Mouse (Mus musculus) intestine, embryonic 15.5 days (tissue): ENCODE results near the gene Begain. TPM values are rescaled to one million over a fixed set of nuclear protein-coding genes. Genes with fewer than 3 reads are reported as not detected.
A peak's percentile ranks its signal among the peaks of the same experiment; 100 is the strongest.

Experiments
- ATAC-seq: fragments of 200-750 bp; cut with Nextera tagmentation; 2 replicates; pipeline ENCODE4 v1.8.0; 2017; ENCODE audit warnings: moderate TSS enrichment, moderate library complexity
- H3K27ac ChIP-seq: fragments of 300-500 bp; sonication (generic); 2 replicates; pipeline ENCODE4 v1.5.1; 2015; ENCODE audit warnings: mild to moderate bottlenecking, inconsistent platforms
- H3K27me3 ChIP-seq: fragments of 300-500 bp; sonication (generic); replicated peaks from 2 replicates; pipeline ENCODE4 v1.6.1; 2015; ENCODE audit warnings: inconsistent platforms
- H3K36me3 ChIP-seq: fragments of 300-500 bp; sonication (generic); 2 replicates; pipeline ENCODE4 v1.6.1; 2015; ENCODE audit warnings: inconsistent platforms
- H3K4me1 ChIP-seq: fragments of 300-500 bp; sonication (generic); replicated peaks from 2 replicates; pipeline ENCODE4 v1.6.1; 2015; ENCODE audit warnings: inconsistent platforms
- H3K4me2 ChIP-seq: fragments of 300-500 bp; sonication (generic); replicated peaks from 2 replicates; pipeline ENCODE4 v1.6.1; 2015; ENCODE audit warnings: mild to moderate bottlenecking, inconsistent platforms
- H3K4me3 ChIP-seq: fragments of 300-500 bp; sonication (generic); replicated peaks from 2 replicates; pipeline ENCODE4 v1.5.1; 2015; ENCODE audit warnings: inconsistent platforms
- H3K9ac ChIP-seq: fragments of 300-500 bp; sonication (generic); 2 replicates; pipeline ENCODE4 v1.6.1; 2015; ENCODE audit warnings: inconsistent platforms
- H3K9me3 ChIP-seq: fragments of 300-500 bp; sonication (generic); 2 replicates; pipeline ENCODE4 v1.6.1; 2016; ENCODE audit warnings: inconsistent platforms
- WGBS: fragments of 180-500 bp; shearing (Covaris S2); methylation state at CpG from one replicate; pipeline ENCODE4 v1.1.7; 2015; 5-methylcytosine and 5-hydroxymethylcytosine counted together
- polyA plus RNA-seq: library from polyadenylated mRNA; unstranded; fragments of >200 nt; fragmentation: Nextera tagmentation; extraction: Ambion mirVana; gene quantifications from 2 replicates; pipeline ENCODE4 v1.2.1, GENCODE M21; 2015

The Begain gene
- polyA plus RNA-seq, 1 experiment from 2014 or later = 5.8 TPM

GRCm38 (mm10) chr12:108994436-108995031 is 73.5 kb downstream of the Begain start:
- WGBS = 5% methylated on average over 19 of the region's 19 CpGs
- no peaks in the 10 kb centered on the region for H3K27me3 ChIP-seq
- H3K9me3 ChIP-seq = no peaks in the 10 kb centered on the region
- peak overlapping the region; percentile 38 for H3K4me2 ChIP-seq
- H3K4me3 ChIP-seq = no peak overlapping the region
- H3K4me1 ChIP-seq = 0 out of 2 replicates have a peak, but pooled peaks cover 4% of the 10 kb centered on the region
- no peaks in the 10 kb centered on the region for H3K36me3 ChIP-seq
- H3K9ac ChIP-seq = no peak overlapping the region
- no peak overlapping the region for H3K27ac ChIP-seq
- peak; percentile 65 for ATAC-seq

- Histone ChIP-seq H3K4me2 (no peak overlapping the region), H3K27me3 (no peaks in the 10 kb centered on the region), H3K4me1 (0 out of 2 replicates have a peak, but pooled peaks cover 4% of the 10 kb centered on the region), H3K36me3 (no peaks in the 10 kb centered on the region), H3K27ac (no peak overlapping the region), H3K9ac (no peak overlapping the region), H3K9me3 (no peaks in the 10 kb centered on the region), H3K4me3 (no peak overlapping the region)
- 60% methylated on average over 2 of the region's 2 CpGs for WGBS
- ATAC-seq = no peak
These were observed 75.0 kb downstream of the Begain start for GRCm38 (mm10) chr12:108993046-108993445.

- WGBS = 52% methylated on average over 9 of the region's 9 CpGs
- Histone ChIP-seq H3K4me1 (0 out of 2 replicates have a peak, but pooled peaks cover 4% of the 10 kb centered on the region), H3K4me3 (no peak overlapping the region), H3K27ac (no peak overlapping the region), H3K9ac (no peak overlapping the region), H3K27me3 (no peaks in the 10 kb centered on the region), H3K9me3 (no peaks in the 10 kb centered on the region), H3K36me3 (no peaks in the 10 kb centered on the region), H3K4me2 (no peak overlapping the region)
- ATAC-seq = no peak
These were observed 77.6 kb downstream of the Begain start for GRCm38 (mm10) chr12:108990425-108990824.

DNA sequence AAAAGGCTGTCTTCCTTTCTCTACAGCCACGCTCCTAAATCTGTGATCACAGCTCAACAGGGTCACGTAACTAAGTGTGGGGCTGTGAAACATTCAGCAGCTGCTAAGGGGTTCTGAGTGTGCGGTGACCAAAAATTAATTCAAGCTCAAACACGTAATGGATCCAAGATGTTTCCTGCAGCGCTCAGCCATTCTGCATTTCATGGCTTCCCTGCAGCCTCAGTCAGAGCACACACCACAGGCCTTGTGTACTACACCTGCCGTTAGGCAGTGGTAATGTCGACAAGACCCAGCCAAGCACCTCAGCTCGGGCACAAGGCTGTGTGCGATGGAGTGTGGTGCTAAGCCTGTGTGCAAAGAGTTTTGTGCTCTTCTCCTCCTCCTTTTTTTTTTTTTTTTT is 80.6 kb downstream of the Begain start:
- Histone ChIP-seq H3K4me2 (no peak overlapping the region), H3K27ac (no peak overlapping the region), H3K4me1 (no peaks in the 10 kb centered on the region), H3K9me3 (no peaks in the 10 kb centered on the region), H3K27me3 (no peaks in the 10 kb centered on the region), H3K4me3 (no peak overlapping the region), H3K9ac (no peak overlapping the region), H3K36me3 (no peaks in the 10 kb centered on the region)
- ATAC-seq = no peak
- 91% methylated on average over 9 of the region's 9 CpGs for WGBS

DNA sequence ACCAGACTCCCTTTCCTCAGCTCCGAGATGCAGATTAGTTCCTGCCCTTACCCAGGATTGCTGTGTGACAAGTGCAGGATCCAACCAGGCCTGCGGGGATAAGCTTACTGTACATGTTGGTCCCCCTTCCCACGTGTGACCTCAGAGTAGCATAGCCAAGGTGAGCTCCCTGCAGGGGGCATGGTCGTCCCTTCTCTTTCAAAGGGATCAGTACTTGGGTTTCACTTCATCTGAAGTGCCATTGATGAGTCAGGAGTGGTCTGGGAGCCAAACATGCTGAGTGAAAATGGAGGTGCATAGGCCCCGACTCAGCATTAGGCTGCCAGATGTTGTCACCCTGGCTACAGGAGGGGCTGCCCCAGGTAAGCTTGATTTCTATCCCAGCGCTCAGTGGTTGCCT is 83.0 kb downstream of the Begain start:
- Histone ChIP-seq H3K9me3 (no peaks in the 10 kb centered on the region), H3K4me3 (no peak overlapping the region), H3K27me3 (no peaks in the 10 kb centered on the region), H3K9ac (no peak overlapping the region), H3K4me1 (no peaks in the 10 kb centered on the region), H3K27ac (no peak overlapping the region), H3K4me2 (no peak overlapping the region), H3K36me3 (no peaks in the 10 kb centered on the region)
- ATAC-seq = peak; percentile 34; the same call in 1 of the 2 replicates
- WGBS = 78% methylated on average over 6 of the region's 6 CpGs

GRCm38 (mm10) chr12:108984471-108984870 is 83.5 kb downstream of the Begain start:
- Histone ChIP-seq H3K9me3 (no peaks in the 10 kb centered on the region), H3K27me3 (no peaks in the 10 kb centered on the region), H3K4me1 (no peaks in the 10 kb centered on the region), H3K27ac (no peak overlapping the region), H3K4me3 (no peak overlapping the region), H3K4me2 (no peak overlapping the region), H3K9ac (no peak overlapping the region), H3K36me3 (no peaks in the 10 kb centered on the region)
- WGBS = 62% methylated on average over 8 of the region's 8 CpGs
- ATAC-seq = peak; percentile 45; the same call in 1 of the 2 replicates

GRCm38 (mm10) chr12:108983496-108983895 is 84.5 kb downstream of the Begain start:
- ATAC-seq = no peak
- Histone ChIP-seq H3K36me3 (no peaks in the 10 kb centered on the region), H3K9me3 (no peaks in the 10 kb centered on the region), H3K4me3 (no peak overlapping the region), H3K9ac (no peak overlapping the region), H3K4me2 (no peak overlapping the region), H3K27me3 (no peaks in the 10 kb centered on the region), H3K27ac (no peak overlapping the region), H3K4me1 (no peaks in the 10 kb centered on the region)
- 89% methylated on average over 6 of the region's 6 CpGs for WGBS

- H3K9ac ChIP-seq = no peak overlapping the region
- H3K27me3 ChIP-seq = no peaks in the 10 kb centered on the region
- H3K9me3 ChIP-seq = no peaks in the 10 kb centered on the region
- no peak for ATAC-seq
- WGBS = 88% methylated on average over 6 of the region's 6 CpGs
- no peaks in the 10 kb centered on the region for H3K4me1 ChIP-seq
- no peak overlapping the region for H3K4me2 ChIP-seq
- H3K27ac ChIP-seq = no peak overlapping the region
- H3K4me3 ChIP-seq = no peak overlapping the region
- H3K36me3 ChIP-seq = no peaks in the 10 kb centered on the region
These were observed 85.4 kb downstream of the Begain start for GRCm38 (mm10) chr12:108982684-108982960.

Other genes with a start within 250 kb of the Begain start
- 5.5 and 6.3 TPM in 2 replicates for gene Slc25a29, start 232.3 kb downstream of the Begain start, polyA plus RNA-seq
- 7.3 and 10.1 TPM in 2 replicates for gene Slc25a47, start 232.2 kb downstream of the Begain start, polyA plus RNA-seq
- gene Wdr25, start 174.6 kb downstream of the Begain start, polyA plus RNA-seq = 5.7 and 8.3 TPM in 2 replicates
- gene Wars, start 174.0 kb downstream of the Begain start, polyA plus RNA-seq = 81.9 and 85.5 TPM in 2 replicates